Mouse (Mus musculus) cerebellum, postnatal 4 days (tissue): ENCODE results near the gene Rab4a.

Experiments used
- DNase-seq, 2 experiments: peaks; one replicate each; pipeline ENCODE4 v3.0.0; 2022; ENCODE audit warnings: low spot score in 2 of 2, mixed read lengths in 1 of 2

Gene Rab4a

DNA sequence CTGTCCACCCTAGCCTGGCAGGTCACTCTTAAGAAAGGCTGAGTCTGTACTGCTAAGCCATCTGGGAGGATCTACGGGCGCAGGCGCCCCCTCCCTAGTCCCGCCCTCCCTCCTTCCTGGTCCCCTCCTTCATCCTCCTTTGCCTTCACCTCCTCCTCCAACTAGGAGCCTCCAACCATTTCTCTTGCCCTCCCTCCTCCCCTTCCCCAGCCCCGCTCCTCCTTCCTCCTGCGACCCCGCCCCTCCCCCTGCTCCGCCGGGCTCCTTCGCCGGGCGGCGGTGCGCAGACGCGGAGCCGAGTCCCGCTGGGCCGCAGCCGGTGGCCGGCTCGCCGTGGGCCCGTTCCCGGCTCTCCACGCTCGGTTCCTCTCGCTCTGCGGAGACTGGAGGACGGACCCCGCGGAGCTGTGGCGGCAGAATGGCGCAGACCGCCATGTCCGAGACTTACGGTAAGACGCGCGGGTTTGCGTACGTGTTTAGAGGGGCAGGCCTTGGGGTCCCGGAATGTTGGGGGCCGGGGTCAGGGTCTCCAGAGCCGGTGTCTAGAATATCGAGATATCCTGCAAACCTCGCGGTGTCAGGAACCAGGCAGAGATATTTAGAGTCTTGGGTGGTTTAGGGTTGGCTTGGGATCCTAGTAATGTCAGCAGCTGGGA is at the start of gene Rab4a:
Gene Rab4a (plus strand): TSS at position 268 of the 656 bp plus-strand sequence.
- peak; percentile 70 to 82 for DNase-seq

DNA sequence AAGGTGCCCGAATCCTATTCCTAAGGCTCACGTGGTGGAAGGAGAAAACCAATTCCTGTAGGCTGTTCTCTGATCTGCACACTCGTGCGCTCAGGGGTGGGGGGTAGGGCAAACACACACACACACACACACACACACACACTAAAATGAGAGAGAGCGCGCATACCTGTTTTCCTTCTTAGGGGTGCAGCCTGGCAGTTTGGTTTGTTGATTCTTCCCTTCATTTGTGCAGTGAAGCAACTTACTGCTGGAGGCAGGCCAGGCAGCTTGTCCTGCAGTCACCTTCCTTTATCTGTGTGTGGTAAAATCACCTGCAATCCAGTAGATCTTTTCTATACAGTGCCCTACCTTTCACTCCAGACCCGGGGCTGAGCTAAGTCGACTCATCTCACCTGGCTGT is 48.9 kb upstream of the Rab4a start:
- no peak for DNase-seq

DNA sequence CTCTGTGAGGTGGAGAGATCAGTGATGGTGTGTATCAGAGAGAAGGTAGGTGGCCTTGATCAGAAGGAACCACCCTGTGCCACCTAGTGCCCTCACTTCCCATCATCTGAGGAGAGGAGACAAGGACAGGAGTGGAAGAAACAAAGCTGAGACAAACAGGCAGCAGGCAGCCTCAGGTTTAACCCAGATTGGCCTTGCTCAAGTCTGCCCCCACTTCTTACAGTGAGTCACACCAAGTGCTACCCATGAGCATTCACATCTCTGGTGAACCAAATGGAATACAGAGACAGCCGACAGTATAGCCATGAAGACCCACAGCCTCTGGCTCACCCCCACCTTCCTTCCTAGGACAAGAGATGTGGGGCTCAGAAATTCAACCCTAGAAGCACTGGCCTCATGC is 46.9 kb upstream of the Rab4a start:
- no peak for DNase-seq

DNA sequence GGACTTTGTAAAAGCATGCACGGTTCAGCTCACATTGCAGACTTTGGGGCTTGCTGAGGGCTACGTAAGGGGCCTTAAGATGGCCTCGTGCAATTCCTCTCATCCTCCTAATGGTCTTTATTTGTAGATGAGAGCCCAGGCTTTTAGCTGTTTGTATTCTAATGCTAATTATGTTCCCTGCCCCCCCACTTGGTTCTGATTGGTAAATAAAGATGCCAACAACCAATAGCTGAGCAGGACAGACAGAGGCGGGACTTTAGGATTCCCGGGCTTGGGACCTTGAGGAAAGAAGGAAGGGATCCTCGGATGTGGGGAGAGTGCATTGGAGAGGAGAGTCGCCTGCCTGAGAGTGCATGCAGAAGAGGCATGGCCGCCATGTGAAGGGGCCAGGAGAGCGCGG is 45.9 kb upstream of the Rab4a start:
- DNase-seq = no peak

DNA sequence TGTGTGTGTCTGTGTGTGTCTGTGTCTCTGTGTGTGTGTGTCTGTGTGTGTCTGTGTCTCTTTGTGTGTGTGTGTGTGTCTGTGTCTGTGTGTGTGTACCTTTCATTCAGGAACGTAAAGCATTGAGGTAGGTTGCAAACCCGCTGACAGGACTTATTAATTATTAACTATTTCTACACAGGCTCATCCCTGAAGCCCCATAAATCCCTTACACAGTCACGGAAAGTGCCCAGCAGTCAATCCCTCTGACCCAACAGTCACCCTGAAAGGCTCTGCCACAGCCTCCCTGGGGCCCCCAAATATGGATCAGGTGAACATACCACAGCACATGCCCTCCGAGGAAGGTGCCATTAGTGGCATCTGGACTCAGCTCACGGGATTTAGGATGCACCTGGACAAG is 45.2 kb upstream of the Rab4a start:
- no peak for DNase-seq

DNA sequence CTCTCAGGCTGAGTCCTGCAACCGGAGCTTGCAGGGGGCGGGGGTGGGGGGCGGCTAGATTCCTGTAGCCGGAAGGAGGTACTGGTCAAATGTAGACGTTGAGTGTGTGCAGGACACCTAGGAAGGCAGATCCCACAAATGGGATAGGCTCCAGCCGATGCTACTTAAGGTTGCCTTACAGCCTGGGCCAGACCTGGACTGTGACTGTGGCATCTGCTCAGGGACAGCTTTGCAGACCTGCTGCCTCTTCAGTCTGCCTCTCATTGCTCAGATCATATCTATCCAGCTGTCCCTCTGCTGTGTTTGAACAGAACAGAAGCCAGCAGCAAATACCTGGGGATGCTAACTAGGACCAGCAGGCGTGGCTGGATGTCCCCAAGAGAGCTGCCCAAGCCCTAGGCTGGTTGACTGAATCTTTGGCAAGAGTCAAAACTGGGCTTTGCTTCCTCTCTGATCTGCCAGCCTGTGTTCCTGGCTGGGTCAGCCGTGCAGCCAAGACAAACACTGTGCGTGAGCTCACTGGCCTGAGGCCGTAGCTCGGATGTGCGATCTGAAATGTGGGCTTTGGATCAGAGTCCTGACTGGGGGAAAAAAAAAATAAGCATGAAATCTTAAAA is 44.4 kb upstream of the Rab4a start:
- DNase-seq = peak in 1 of 2 experiments; percentile 47

DNA sequence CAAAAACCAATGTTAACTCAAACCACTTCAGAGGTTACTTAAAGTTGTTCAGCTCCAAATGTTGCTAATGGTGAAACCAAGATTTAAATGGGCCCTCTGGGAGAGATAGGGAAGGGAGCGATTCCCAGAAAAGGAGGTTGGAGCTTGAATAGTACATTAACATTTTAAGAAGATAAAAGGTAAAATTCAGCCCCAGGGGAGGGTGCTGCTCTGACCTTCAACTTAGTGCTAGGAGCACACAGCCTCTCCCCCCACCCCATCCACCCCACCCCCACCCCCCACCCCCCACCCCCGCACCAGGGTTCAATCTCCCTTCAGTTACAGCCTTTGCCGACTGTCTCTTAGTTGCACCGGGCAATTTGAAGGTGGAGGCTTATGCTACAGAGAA is 43.9 kb upstream of the Rab4a start:
- no peak for DNase-seq

DNA sequence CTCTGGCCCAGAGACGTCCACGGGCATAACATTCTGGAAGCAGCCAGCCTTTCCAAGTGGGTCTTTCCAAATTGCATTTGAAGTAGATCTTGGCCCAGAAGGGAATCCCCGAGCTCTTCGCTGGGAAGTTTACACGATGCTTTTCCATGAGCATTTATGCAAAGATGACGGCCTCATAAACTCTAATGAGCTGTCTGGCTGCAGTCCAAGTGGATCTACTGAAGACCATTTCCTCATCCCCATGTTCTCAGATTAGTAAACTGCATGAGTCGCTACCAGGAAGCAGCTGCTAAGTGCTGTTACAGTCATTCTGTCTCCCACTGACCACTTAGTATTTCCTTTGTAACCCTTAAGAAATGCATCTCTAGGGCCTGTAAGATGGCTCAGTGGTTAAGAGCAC is 42.4 kb upstream of the Rab4a start:
- DNase-seq = no peak

DNA sequence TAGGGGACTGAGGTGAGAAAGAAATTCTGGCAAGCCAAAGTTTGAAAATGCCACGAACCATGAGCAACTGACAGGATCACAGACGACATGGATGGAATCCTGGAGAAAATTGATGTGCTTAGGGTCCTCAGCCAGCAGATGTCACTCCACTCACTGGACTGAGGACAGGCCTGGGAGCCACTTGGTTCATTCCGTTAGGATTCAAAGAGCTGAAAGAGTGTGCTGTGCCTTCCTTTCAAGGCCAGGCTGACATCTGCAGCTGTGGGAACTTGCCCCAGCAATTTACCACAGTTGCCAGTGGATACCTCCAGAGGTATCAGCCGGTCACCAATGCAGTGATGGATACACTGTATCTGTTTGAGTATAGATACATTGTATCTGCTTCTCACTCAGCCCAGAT is 41.1 kb upstream of the Rab4a start:
- peak in 1 of 2 experiments; percentile 35 for DNase-seq

DNA sequence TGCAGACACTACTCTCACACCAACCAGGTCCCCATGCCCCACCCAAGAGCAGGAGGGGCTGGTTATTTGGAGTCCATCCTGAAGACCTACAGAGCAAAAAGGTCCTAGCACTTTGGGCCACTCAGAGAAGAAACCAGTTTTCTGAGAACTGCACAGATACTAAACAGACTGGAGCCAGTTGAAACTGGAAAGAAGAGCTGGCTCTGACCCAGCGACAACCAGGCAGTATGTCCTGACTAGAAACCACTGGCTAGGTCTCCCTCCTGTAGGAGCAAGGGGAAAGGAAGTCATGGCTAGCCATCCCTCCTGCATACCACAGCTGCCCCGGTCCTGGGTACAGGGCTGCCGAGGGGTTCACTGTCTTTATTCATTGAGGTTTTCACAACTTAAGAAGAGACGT is 39.3 kb upstream of the Rab4a start:
- no peak for DNase-seq

DNA sequence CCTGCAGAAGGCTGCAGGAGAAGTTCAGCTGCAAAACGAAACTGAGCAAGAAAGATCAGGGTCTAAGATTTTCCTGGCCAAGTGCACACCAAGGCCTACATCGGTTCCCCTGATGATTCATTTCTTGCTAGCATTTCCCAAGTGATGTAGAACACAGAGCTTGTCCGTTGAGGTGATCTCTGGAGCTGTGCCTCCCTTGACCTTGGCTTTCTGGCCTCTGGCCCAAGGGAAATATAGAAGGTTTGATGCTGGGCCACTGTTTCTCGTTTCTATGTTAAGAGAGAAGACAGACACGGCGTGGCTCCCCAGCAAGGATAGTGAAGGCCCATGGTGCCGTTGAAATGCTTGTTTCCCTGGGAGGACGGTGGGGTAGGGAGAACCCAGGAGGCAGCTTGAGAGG is 37.9 kb upstream of the Rab4a start:
- DNase-seq = no peak

DNA sequence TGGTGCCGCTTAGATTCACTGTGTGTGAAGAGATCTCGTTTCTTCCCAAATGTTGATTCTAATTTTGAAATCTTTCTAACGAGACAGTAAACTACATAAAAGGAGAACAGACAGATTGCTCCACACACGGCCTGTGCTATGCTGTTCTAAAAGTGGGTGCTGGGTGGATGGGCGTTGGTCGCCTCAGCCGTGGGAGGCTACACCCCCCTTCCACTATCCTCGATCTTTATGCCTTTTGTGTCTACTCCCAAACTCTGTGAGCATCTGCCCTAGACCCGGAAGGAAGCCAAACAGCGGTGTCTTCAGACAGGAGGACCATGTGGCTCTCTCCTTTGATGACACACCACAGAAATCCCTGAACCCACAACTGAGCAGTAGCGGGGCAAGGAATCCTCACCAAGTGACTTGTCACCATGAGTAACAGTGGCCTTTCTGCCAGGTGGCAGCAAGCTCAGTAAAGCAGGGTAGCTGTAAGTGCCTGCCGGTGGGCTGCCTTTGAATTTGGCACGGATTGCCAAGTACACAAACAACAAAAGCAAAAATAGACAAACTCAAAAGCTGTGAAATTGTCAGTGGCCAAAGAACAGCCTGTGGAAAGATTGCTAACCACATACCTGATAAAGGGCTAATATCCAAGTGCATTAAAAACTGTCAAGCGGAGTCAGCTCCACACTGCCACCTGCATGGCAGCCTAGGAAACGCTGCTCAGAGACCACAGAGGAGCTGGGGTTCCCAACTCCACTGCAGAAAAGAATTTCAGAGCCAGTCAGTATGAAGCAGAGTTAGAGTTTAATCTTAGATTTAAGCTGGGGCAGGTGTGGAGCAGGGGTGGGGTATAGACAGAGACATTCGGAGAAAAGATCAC is 37.1 kb upstream of the Rab4a start:
- DNase-seq = peak in 1 of 2 experiments; percentile 64

DNA sequence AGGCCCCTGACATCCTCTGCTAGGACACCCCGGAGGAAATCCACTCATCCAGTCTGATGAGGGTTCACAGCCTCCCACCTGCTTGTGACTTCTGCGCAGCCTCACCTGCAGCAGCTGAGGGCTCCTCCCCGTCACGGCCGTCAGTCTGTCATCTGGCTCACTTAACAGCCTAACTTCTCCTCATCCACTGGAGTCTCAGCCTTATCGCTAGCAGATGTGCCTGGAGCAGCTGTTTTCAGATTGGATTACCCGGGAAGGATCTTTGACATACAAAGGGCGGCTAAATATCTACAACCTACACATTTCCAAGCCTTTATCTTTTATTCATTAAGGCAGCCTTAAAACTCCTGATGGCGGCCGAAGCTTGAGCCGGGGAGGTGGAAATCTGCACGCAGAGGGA is 32.3 kb upstream of the Rab4a start:
- no peak for DNase-seq

DNA sequence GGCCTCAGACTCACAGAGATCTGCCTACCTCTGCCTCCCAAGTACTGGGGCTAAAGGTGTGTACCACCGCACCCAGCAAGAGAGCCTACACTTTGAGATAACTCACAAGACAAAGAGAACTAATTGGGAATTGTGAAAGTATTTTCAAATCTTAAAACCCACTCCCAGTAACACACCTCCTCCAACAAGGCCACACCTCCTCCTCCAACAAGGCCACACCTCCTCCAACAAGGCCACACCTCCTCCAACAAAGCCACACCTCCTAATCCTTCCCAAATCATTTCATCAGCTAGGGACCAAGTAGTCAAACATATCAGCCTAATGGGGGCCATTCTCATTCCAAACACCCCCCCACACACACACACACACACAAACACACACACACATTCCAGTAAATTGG is 31.3 kb upstream of the Rab4a start:
- no peak for DNase-seq

DNA sequence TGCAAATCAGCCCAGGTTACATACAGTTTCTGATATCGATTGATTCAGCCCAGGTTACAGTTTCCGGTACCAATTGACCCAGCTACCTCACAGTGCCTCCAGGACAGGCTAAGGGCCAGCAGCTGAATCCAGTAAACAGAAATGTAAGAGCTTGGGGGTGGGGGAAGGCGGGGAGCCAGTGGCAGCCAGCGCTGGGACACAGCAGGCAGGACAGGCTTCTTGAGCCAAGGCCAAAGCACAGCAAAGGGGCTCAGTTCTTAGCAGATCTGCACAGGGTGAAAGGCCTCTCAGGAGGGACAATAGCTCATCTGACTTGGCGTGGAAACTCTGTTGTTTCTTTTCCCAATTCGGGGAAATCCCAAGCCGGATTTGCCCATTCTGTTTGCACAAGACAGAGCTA is 28.5 kb upstream of the Rab4a start:
- peak in 1 of 2 experiments; percentile 36 for DNase-seq

DNA sequence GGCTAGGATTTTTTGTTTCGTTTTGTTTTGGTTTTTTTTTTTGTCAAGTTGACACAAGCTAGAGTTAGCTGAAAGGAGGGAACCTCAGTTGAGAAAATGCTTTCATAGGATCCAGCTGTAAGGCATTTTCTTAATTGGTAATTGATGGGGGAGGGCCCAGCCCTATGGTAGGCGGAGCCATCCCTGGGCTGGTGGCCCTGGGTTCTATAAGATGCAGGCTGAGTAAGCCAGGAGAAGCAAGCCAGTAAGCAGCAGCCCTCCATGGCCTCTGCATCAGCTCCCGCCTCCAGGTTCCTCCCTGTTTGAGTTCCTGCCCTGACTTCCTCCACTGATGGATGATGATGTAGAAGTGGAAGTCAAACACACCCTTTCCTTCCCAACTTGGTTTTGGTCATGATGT is 25.3 kb upstream of the Rab4a start:
- no peak for DNase-seq

DNA sequence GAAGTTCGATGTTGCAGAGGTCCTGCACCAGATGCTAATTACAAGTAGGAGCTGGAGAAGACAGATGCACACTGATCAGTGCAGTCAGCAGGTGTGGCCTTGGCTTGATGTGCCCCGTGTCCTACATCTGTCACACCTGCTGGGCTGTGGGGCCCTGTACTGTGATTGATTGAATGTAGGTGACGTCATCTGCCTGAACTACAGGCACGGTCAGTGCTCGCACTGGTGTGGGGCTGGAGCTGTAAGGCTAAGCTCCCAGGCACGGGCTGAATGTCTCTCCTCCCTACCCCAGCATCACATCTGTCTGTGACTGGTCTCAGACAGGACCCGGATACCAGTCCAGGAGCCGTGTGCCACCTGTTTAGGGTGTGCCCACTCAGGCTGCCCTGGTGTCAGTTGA is 24.5 kb upstream of the Rab4a start:
- DNase-seq = no peak

DNA sequence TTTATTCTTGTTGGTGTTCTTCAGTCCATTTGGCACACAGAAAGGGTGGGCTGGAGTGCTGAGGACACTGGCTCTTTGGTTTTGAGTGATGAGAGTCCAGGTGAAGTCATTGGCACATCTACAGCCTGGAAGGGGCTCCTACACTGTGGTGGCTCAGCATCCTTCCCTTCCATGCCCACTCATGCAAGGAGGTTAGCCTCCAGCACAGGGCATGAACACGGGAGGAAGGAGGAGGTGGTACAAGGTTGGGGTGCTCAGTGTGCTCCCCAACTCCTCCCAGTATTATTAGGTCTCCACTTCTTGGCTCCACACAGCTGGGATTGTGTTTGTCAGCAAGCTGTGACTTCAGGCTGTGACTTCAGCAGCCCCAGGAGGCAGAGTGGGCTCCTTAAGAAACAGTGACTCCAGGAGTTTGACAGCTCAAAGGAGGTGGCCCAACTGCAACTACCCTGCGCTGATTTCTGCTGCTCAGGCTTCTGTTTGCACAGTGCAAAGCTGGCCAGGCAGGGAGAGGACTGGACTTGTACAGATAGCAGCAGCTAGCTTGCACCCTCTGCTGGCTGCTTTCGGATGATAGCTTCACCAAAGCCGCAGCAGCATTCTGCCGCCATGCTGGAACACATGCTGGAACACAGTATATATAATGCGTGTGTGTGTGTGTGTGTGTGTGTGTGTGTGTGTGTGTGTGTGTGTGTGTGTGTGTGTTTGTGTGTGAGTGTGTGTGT is 22.1 kb upstream of the Rab4a start:
- peak; percentile 75 to 82 for DNase-seq

DNA sequence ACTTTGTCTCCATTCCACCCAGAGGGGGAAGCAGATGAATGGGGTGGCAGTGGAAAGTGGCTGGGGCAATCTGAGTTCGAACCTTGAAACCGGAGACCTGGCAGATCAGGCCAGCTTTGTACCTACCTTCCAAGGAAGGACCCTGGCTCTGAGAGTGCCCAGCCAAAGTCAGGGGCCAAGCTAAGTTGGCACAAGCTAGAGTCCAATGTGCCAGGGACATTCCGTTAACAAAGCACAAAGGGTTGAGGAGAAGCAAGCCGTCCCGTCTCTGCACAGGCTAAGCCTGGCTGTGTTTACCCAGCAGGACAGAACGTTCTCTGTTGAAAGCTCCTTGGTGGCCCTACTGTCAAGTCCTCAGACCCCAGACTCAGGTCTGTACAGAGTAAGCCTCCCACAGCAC is 19.6 kb upstream of the Rab4a start:
- no peak for DNase-seq

DNA sequence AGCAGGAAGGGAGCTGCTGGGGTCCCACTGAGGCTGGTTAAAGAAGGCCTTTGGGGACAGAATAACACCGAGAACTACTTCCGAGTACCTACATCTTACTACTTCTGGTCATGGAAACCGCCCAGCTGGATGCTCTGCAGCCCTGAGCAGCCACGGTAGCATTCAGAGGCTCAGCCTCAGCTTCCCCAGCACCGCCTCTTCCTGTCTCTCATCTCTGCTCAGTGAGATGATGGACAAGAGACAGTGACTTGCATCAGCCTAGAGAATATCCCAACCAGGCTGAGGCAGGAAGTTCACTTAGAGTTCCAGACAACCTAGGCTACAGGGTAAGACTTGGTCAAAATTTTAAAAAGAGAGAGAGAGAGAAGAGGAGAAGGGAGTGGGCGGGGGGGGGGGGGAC is 19.1 kb upstream of the Rab4a start:
- no peak for DNase-seq

DNA sequence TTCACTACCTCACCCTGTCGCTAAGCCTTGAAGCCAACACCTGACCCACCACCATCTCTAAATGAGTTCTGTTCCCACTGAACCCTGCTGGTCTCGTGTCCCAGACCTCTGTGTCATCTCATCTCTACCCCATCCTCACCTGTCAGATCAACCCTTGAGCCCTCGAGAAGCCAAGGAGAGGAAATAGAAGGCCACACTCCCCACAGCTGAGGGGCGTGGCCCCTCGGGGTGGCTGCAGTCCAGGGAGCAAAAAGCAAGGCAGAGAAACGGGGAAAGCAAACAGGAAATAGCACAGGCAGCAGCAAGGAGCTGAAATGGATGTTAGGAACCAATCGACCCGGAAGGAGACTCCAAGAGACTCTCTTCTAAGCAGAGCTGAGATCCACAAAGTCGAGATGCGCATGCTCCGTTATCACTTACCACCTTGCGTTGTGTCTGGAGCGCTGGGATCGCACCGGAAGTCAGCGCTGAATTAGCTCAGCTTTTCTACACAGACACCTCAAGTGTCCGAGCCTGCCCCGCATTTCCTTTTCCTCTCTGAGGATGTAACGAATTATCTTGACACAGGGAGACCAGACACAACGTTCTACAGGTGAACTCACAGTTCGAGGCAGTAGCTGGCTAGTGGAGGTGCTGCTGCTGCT is 18.4 kb upstream of the Rab4a start:
- no peak for DNase-seq
